Mouse (Mus musculus) midbrain, embryonic 16.5 days (tissue): ENCODE measurements around the gene Ptprd. TPM values are rescaled to one million over a fixed set of nuclear protein-coding genes. Genes with fewer than 3 reads are reported as not detected.

ENCODE experiments used
- ATAC-seq: fragments of 200-750 bp; cut with Nextera tagmentation; 2 replicates; pipeline ENCODE4 v1.8.0; 2017; ENCODE audit warnings: moderate TSS enrichment
- H3K27ac ChIP-seq: fragments of 300-500 bp; sonication (generic); 2 replicates; pipeline ENCODE4 v1.5.1; 2014; ENCODE audit warnings: mild to moderate bottlenecking, low read length, mixed read lengths
- H3K27me3 ChIP-seq: fragments of 300-500 bp; sonication (generic); 2 replicates; pipeline ENCODE4 v1.6.1; 2014; ENCODE audit warnings: low read depth, low read length, mixed read lengths; ENCODE audit not compliant: control insufficient read depth, insufficient read depth
- H3K36me3 ChIP-seq: fragments of 300-500 bp; sonication (generic); 2 replicates; pipeline ENCODE4 v1.6.1; 2014; ENCODE audit warnings: mild to moderate bottlenecking, low read length, moderate library complexity, mixed read lengths; ENCODE audit not compliant: control insufficient read depth, insufficient read depth
- H3K4me1 ChIP-seq: fragments of 300-500 bp; sonication (generic); 2 replicates; pipeline ENCODE4 v1.6.1; 2014; ENCODE audit warnings: mild to moderate bottlenecking, low read length, mixed read lengths; ENCODE audit not compliant: control insufficient read depth, insufficient read depth
- H3K4me2 ChIP-seq: fragments of 300-500 bp; sonication (generic); 2 replicates; pipeline ENCODE4 v1.6.1; 2014; ENCODE audit warnings: mild to moderate bottlenecking, low read length, mixed read lengths
- H3K4me3 ChIP-seq: fragments of 300-500 bp; sonication (generic); 2 replicates; pipeline ENCODE4 v1.5.1; 2014; ENCODE audit warnings: low read depth, mild to moderate bottlenecking, low read length, moderate library complexity, mixed read lengths
- H3K9ac ChIP-seq: fragments of 300-500 bp; sonication (generic); 2 replicates; pipeline ENCODE4 v1.6.1; 2014; ENCODE audit warnings: low read depth, low read length, mixed read lengths
- H3K9me3 ChIP-seq: fragments of 300-500 bp; sonication (generic); replicated peaks from 2 replicates; pipeline ENCODE4 v1.6.1; 2014; ENCODE audit warnings: mild to moderate bottlenecking, low read length, mixed read lengths; ENCODE audit not compliant: control insufficient read depth, poor library complexity, severe bottlenecking
- WGBS: fragments of 180-500 bp; shearing (Covaris S2); extraction: QIAGEN DNeasy Blood & Tissue Kit; methylation state at CpG from one replicate; pipeline ENCODE4 v1.1.7; 2014; 5-methylcytosine and 5-hydroxymethylcytosine counted together
- polyA plus RNA-seq: library from polyadenylated mRNA; unstranded; fragments of >200 nt; fragmentation: Nextera tagmentation; extraction: Ambion mirVana; gene quantifications from 2 replicates; pipeline ENCODE4 v1.2.1, GENCODE M21; 2015

The Ptprd gene
- polyA plus RNA-seq, 1 experiment from 2014 or later, result 90.7 TPM

DNA sequence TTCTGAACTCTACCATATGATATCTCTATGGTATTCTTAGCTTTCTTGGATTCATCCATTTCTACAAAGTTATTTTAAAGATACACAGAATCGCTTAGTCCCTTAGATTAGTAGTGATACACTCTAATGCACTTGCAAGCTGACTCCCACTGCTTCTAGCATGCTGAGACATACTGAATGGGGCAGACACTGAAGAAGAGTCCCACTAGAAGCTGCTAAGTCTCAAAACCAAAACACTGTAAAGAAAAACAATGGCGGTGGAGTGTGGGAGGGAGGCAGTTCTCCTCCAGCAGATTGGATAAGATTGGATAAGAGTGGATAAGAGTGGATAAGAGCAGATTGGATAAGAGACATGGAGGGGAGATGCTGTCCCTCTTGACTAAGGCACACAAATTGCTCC, 2207.6 kb downstream of the Ptprd start:
- WGBS, result 87% methylated on average over 2 of the region's 2 CpGs
- no peak overlapping the region for H3K4me3 ChIP-seq
- H3K36me3 ChIP-seq, result no peaks in the 10 kb centered on the region
- H3K4me2 ChIP-seq, result no peak overlapping the region
- H3K27ac ChIP-seq, result no peak overlapping the region
- H3K27me3 ChIP-seq, result no peaks in the 10 kb centered on the region
- H3K4me1 ChIP-seq, result no peaks in the 10 kb centered on the region
- H3K9me3 ChIP-seq, result no peaks in the 10 kb centered on the region
- H3K9ac ChIP-seq, result no peak overlapping the region
- no peak for ATAC-seq

DNA sequence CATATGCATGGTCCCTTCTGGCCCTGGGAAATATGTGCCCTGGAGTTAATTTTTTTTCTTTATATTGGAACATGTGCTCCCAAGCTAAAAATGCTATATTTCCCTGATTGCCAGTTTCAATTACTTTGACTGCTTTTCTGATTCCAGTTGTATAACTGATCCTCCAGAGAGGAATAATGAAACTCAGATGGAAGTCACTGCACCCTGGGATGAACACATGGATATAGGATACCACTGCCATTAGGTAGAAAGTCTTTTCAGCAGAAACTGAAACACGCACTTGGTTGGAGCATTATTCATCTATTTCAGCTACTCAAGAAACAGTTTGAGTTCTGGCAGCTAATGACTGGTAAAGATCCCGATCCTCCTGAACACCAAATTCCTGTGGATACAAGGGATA, 2211.5 kb downstream of the Ptprd start:
- no peaks in the 10 kb centered on the region for H3K4me1 ChIP-seq
- WGBS, result 80% methylated on average over 2 of the region's 2 CpGs
- no peaks in the 10 kb centered on the region for H3K9me3 ChIP-seq
- no peak overlapping the region for H3K9ac ChIP-seq
- peaks cover 5% of the 10 kb centered on the region for H3K36me3 ChIP-seq
- no peak overlapping the region for H3K4me2 ChIP-seq
- no peak for ATAC-seq
- H3K27me3 ChIP-seq, result no peaks in the 10 kb centered on the region
- no peak overlapping the region for H3K4me3 ChIP-seq
- no peak overlapping the region for H3K27ac ChIP-seq

DNA sequence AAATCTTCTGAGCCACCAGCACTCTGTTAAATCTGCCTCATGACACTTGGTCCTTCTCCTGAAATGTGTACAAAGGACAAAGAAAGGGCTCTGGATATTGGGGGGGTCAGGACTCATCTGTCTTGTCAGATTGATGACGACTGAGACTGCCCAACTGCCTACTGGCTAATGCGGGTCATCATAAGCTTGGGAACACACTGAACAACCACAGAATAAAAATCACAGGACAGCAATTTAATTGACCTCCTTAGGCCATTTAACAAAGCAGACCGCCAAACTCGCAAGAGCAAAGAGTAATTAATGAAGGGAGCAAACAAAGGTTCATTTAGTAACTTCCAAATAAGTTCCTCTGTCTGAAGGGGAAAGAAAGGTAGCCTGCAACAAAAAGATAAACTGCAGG, 2215.9 kb downstream of the Ptprd start:
- 74% methylated on average over 4 of the region's 4 CpGs for WGBS
- Histone ChIP-seq H3K27me3 (no peaks in the 10 kb centered on the region), H3K9me3 (no peaks in the 10 kb centered on the region)

DNA sequence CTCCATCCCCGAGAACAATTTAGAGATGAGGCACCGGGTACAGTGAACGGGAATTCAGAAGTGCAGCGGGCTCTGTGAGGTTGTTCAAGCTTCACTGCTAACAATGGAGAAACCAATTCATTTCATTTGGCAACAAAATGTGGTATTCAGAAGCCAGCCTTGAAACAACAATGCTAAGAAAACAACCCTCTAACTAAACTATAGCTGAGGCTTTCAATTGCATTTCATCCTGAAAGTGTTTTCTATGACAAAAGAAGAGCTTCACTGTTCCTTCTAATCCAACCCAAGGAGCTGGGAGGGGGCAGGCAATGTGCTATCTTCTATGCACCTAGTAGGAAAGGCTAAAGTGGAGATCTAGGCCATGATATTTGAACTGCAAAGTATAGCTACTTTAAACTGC, 2217.2 kb downstream of the Ptprd start:
- H3K36me3 ChIP-seq, result peaks cover 5% of the 10 kb centered on the region
- no peak overlapping the region for H3K4me3 ChIP-seq
- WGBS, result 69% methylated on average over 4 of the region's 4 CpGs
- H3K9ac ChIP-seq, result no peak overlapping the region
- no peak for ATAC-seq
- no peaks in the 10 kb centered on the region for H3K27me3 ChIP-seq
- H3K4me1 ChIP-seq, result no peaks in the 10 kb centered on the region
- no peak overlapping the region for H3K4me2 ChIP-seq
- no peaks in the 10 kb centered on the region for H3K9me3 ChIP-seq
- no peak overlapping the region for H3K27ac ChIP-seq

More for the DNA sequence above, 2215.9 kb downstream of the Ptprd start:
- H3K4me2 ChIP-seq, result no peak overlapping the region
- no peak overlapping the region for H3K27ac ChIP-seq
- H3K9ac ChIP-seq, result no peak overlapping the region
- no peaks in the 10 kb centered on the region for H3K4me1 ChIP-seq
- H3K4me3 ChIP-seq, result no peak overlapping the region
- H3K36me3 ChIP-seq, result peaks cover 5% of the 10 kb centered on the region
- no peak for ATAC-seq

DNA sequence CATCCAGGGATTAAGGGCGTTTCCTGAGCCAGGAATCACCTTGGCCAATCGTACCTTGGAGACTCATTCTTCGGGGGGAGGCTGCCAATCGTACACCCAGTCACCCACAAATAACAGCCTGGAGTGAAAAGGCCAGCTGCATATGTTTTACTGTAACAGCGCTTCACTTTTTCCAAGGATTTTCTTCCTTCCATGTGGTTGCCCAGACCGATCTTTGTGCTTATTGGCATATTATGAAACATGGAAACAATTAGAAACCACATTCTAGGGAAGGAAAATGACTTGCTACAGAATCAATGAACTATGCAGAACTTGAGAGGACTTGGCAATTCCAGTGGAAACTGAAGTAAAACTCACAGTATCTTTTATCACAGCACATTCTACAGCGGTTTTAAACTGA, 2218.7 kb downstream of the Ptprd start:
- peaks cover 1% of the 10 kb centered on the region for H3K36me3 ChIP-seq
- no peak for ATAC-seq
- H3K4me3 ChIP-seq, result no peak overlapping the region
- H3K9ac ChIP-seq, result no peak overlapping the region
- H3K4me2 ChIP-seq, result no peak overlapping the region
- H3K27me3 ChIP-seq, result no peaks in the 10 kb centered on the region
- no peaks in the 10 kb centered on the region for H3K9me3 ChIP-seq
- H3K27ac ChIP-seq, result no peak overlapping the region
- no peaks in the 10 kb centered on the region for H3K4me1 ChIP-seq
- 88% methylated on average over 7 of the region's 7 CpGs for WGBS

DNA sequence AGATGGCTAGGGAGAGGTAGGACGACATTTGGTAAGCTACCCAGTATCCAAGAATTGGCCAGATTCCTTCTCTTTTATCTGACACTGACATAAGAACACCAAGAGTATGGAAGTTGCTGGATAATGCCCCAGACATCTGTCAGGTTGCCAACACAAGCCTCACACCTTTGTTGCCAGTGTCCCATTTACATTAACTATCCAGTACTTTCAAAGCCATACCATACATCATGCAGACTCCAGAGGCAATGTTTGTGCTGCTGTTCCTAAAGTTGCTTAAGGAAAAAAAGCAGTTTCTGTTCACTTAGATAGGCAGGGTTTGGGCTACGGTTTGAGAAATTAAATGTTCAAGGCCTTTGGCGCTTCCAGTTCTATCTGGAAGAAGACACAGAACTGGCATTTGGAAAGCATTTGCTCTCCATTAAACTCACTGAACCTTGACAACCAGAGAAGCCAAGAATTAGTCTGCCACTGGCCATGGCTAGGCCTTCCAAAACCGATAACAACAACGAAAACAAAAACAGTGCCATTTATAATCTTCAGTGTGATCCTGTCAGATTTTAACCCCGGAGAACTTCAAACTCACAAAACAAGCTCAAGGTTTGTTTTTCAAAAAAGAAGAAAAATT, 2220.0 kb downstream of the Ptprd start:
- no peak for ATAC-seq
- Histone ChIP-seq H3K4me2 (no peak overlapping the region), H3K9ac (no peak overlapping the region), H3K27me3 (no peaks in the 10 kb centered on the region), H3K4me3 (no peak overlapping the region), H3K36me3 (no peaks in the 10 kb centered on the region), H3K27ac (no peak overlapping the region), H3K4me1 (no peaks in the 10 kb centered on the region), H3K9me3 (no peaks in the 10 kb centered on the region)
- 85% methylated on average over 6 of the region's 6 CpGs for WGBS

DNA sequence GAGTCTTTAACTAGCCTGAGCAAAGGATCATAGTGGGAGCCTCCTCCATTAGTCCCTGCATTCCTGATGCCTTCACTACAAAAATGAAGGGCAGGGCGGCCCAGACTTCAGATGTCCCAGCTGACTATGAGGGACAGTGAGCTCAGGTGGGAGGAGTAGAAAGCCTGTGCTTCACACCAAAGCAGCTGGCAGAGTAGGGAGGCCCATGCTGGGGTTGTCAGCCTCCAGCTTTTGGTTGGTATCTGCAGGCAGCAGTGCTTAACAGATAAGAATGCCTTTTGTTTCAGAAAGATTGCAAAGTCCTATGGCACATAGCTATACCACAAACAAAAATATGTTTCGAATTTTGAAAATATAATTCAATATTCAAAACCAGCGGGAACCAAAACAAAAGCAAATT, 2237.0 kb downstream of the Ptprd start:
- no peak for ATAC-seq
- Histone ChIP-seq H3K27ac (no peak overlapping the region), H3K27me3 (no peaks in the 10 kb centered on the region), H3K9me3 (no peaks in the 10 kb centered on the region), H3K4me3 (no peak overlapping the region), H3K36me3 (no peaks in the 10 kb centered on the region), H3K4me2 (no peak overlapping the region), H3K9ac (no peak overlapping the region), H3K4me1 (no peaks in the 10 kb centered on the region)
- WGBS, result 93% methylated on average over 3 of the region's 3 CpGs

DNA sequence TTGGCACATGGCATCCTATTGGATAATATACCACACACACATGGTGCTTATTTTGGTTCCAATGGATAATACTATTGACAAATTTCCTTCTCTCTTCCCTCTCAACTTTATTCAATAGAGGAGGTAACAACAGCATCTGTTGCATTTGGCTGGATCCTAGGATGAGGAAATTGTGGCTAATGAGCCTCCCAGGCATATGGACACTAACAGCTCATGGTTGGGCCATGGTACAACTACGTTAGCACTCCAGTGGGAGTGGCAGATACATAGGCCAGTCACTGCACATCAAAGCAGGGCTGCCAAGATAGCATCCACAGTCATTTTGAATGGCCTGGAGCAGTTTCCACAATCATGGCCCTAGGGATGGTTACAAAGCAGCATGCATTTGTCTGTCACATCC, 2238.4 kb downstream of the Ptprd start:
- Histone ChIP-seq H3K9me3 (no peaks in the 10 kb centered on the region), H3K27me3 (no peaks in the 10 kb centered on the region), H3K4me3 (no peak overlapping the region), H3K9ac (no peak overlapping the region), H3K27ac (no peak overlapping the region), H3K36me3 (no peaks in the 10 kb centered on the region), H3K4me1 (no peaks in the 10 kb centered on the region), H3K4me2 (no peak overlapping the region)
- no peak for ATAC-seq
- WGBS, result 61% methylated on average over 1 of the region's 1 CpGs

DNA sequence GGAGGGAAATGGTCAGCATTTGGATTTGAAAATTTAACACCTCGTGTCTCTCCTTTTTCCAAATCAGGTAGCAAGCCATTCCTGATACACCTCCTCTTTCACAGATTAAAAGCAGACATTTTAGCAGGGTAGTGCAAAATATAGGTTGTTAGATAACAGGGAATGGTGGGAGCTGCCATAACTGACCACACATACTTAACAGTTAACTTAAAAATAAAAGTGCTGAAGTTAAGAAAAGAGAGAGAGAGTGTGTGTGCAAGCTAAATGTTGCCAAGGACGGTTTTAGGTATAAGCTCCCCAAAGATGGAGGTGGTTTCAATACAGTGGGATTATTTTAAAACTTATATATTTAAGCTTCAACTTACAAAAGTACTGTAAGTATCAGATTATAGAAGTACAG, 2241.8 kb downstream of the Ptprd start:
- no peak for ATAC-seq
- H3K4me1 ChIP-seq, result no peaks in the 10 kb centered on the region
- H3K27ac ChIP-seq, result no peak overlapping the region
- no peak overlapping the region for H3K4me2 ChIP-seq
- H3K9me3 ChIP-seq, result no peaks in the 10 kb centered on the region
- no peaks in the 10 kb centered on the region for H3K27me3 ChIP-seq
- no peak overlapping the region for H3K9ac ChIP-seq
- no peaks in the 10 kb centered on the region for H3K36me3 ChIP-seq
- no peak overlapping the region for H3K4me3 ChIP-seq
- 88% methylated on average over 2 of the region's 2 CpGs for WGBS
